Mouse (Mus musculus) forebrain, embryonic 11.5 days (tissue): ENCODE results near the gene Cdsn. TPM values are rescaled to one million over a fixed set of nuclear protein-coding genes. Genes with fewer than 3 reads are reported as not detected.

Experiments
- ATAC-seq: fragments of 200-750 bp; cut with Nextera tagmentation; replicated peaks from 2 replicates; pipeline ENCODE4 v1.8.0; 2017; ENCODE audit warnings: moderate TSS enrichment; ENCODE audit not compliant: low FRiP score
- DNase-seq: peaks from one replicate; pipeline ENCODE4 v3.0.0-alpha.2; 2017; ENCODE audit warnings: low spot score
- H3K27ac ChIP-seq: fragments of 300-500 bp; sonication (generic); 2 replicates; pipeline ENCODE4 v1.5.1; 2014; ENCODE audit warnings: low read depth, low read length
- H3K27me3 ChIP-seq: fragments of 300-500 bp; sonication (generic); 2 replicates; pipeline ENCODE4 v1.6.1; 2014; ENCODE audit warnings: mild to moderate bottlenecking, low read length, mixed read lengths; ENCODE audit not compliant: control insufficient read depth, insufficient read depth
- H3K36me3 ChIP-seq: fragments of 300-500 bp; sonication (generic); 2 replicates; pipeline ENCODE4 v1.6.1; 2014; ENCODE audit warnings: mild to moderate bottlenecking, low read length, moderate library complexity, mixed read lengths; ENCODE audit not compliant: control insufficient read depth, insufficient read depth
- H3K4me1 ChIP-seq: fragments of 300-500 bp; sonication (generic); replicated peaks from 2 replicates; pipeline ENCODE4 v1.6.1; 2014; ENCODE audit warnings: low read length, mixed read lengths; ENCODE audit not compliant: control insufficient read depth, insufficient read depth
- H3K4me2 ChIP-seq: fragments of 300-500 bp; sonication (generic); 2 replicates; pipeline ENCODE4 v1.6.1; 2014; ENCODE audit warnings: low read depth, mild to moderate bottlenecking, low read length, moderate library complexity, mixed read lengths; ENCODE audit not compliant: severe bottlenecking
- H3K4me3 ChIP-seq: fragments of 300-500 bp; sonication (generic); 2 replicates; pipeline ENCODE4 v1.5.1; 2014; ENCODE audit warnings: low read depth, low read length
- H3K9ac ChIP-seq: fragments of 300-500 bp; sonication (generic); 2 replicates; pipeline ENCODE4 v1.6.1; 2014; ENCODE audit warnings: low read length
- H3K9me3 ChIP-seq: fragments of 300-500 bp; sonication (generic); 2 replicates; pipeline ENCODE4 v1.6.1; 2016; ENCODE audit warnings: low read length, mixed read lengths; ENCODE audit not compliant: control insufficient read depth
- WGBS: fragments of 180-500 bp; shearing (Covaris S2); extraction: QIAGEN DNeasy Blood & Tissue Kit; methylation state at CpG from one replicate; pipeline ENCODE4 v1.1.7; 2014; 5-methylcytosine and 5-hydroxymethylcytosine counted together
- polyA plus RNA-seq: library from polyadenylated mRNA; unstranded; fragments of >200 nt; fragmentation: Nextera tagmentation; extraction: Ambion mirVana; gene quantifications from 2 replicates; pipeline ENCODE4 v1.2.1, GENCODE M21; 2014

The Cdsn gene
- not detected in 2 replicates for polyA plus RNA-seq

DNA sequence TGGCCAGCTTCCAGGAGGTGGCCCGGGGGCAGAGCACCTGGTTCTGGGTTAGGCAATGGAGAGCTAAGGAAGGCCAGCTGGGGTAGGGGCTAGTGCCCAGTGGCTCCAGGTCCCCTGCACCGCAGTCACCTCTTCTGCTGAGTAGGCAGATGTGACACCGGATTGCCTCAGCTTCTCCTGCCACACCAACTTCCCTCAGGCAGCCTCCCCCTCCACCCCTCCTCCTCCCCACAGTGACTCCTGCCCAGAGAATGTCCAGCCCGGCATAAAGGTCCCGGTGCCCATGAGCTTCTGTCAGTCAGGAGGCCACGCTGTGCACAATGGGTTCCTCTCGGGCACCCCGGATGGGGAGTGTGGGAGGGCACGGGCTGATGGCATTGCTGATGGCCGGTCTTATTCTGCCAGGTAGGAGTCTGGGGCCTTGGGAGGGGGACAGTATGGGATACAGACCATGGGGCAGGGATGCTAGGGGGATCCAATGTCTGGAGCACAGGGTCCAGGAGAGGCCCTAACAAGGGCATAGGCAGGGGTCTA, at the start of gene Cdsn:
Gene Cdsn, plus strand, starts transcription at position 248 of the 534 bp plus-strand sequence.
- 78% methylated on average over 8 of the region's 10 CpGs for WGBS
- no peak within 1 kb of the TSS for H3K27ac ChIP-seq
- ATAC-seq = no peak

DNA sequence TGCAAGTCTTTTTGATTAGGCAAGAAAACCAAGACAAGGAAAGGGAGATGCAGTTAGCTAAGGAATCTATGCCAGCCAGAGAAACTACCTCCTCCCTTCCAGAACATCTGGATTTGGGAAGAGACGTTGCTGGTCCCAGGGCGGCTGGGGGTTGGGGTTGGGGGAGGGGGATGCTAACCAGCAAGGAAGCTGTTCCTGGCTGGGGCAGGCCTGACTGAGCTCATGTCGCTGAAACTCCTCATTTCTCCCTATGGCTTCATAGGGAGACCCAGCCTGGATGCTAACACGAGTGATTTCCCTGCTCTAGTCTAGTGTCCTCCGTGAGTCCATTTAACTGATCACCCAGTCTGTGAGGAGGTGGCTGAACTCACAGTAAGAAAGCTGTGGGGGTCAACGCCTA, 49.7 kb upstream of the Cdsn start:
- peaks cover 19% of the 10 kb centered on the region for H3K27me3 ChIP-seq
- ATAC-seq = no peak
- H3K4me3 ChIP-seq = no peak overlapping the region
- H3K4me2 ChIP-seq = no peak overlapping the region
- no peak overlapping the region for H3K9ac ChIP-seq
- H3K9me3 ChIP-seq = no peaks in the 10 kb centered on the region
- no peak for DNase-seq
- WGBS = 2% methylated on average over 6 of the region's 6 CpGs
- H3K36me3 ChIP-seq = no peaks in the 10 kb centered on the region
- H3K27ac ChIP-seq = no peak overlapping the region
- H3K4me1 ChIP-seq = no peaks in the 10 kb centered on the region; the same call in 1 of the 2 replicates

More for the DNA sequence above, at the start of gene Cdsn:
- H3K9ac ChIP-seq = no peak within 1 kb of the TSS
- no peak within 1 kb of the TSS for H3K4me3 ChIP-seq
- H3K36me3 ChIP-seq = no peaks in the 10 kb centered on the region
- no peak within 1 kb of the TSS for H3K4me2 ChIP-seq
- no peaks in the 10 kb centered on the region for H3K27me3 ChIP-seq
- no peaks in the 10 kb centered on the region for H3K4me1 ChIP-seq
- no peak for DNase-seq
- no peaks in the 10 kb centered on the region for H3K9me3 ChIP-seq

- no peak overlapping the region for H3K27ac ChIP-seq
- no peak overlapping the region for H3K4me2 ChIP-seq
- no peak overlapping the region for H3K9ac ChIP-seq
- H3K4me3 ChIP-seq = no peak overlapping the region
- no peaks in the 10 kb centered on the region for H3K9me3 ChIP-seq
- no peaks in the 10 kb centered on the region; the same call in 1 of the 2 replicates for H3K4me1 ChIP-seq
- ATAC-seq (no peak), DNase-seq (no peak)
- peaks cover 23% of the 10 kb centered on the region for H3K27me3 ChIP-seq
- H3K36me3 ChIP-seq = no peaks in the 10 kb centered on the region
- 35% methylated on average over 5 of the region's 5 CpGs for WGBS
Measured at GRCm38 (mm10) chr17:35502762-35503161, 49.2 kb upstream of the Cdsn start.

GRCm38 (mm10) chr17:35503849-35504248, 48.1 kb upstream of the Cdsn start:
- H3K9ac ChIP-seq = no peak overlapping the region

GRCm38 (mm10) chr17:35504628-35505481, 47.1 kb upstream of the Cdsn start:
- Histone ChIP-seq H3K4me2 (no peak overlapping the region), H3K4me1 (no peaks in the 10 kb centered on the region; the same call in 1 of the 2 replicates), H3K36me3 (no peaks in the 10 kb centered on the region), H3K9ac (no peak overlapping the region), H3K4me3 (no peak overlapping the region), H3K27me3 (peaks cover 25% of the 10 kb centered on the region), H3K9me3 (no peaks in the 10 kb centered on the region), H3K27ac (no peak overlapping the region)
- WGBS = 15% methylated on average over 8 of the region's 8 CpGs
- DNase-seq (no peak), ATAC-seq (no peak)

More at GRCm38 (mm10) chr17:35503849-35504248, 48.1 kb upstream of the Cdsn start:
- WGBS = 20% methylated on average over 5 of the region's 5 CpGs
- Histone ChIP-seq H3K9me3 (no peaks in the 10 kb centered on the region), H3K4me2 (no peak overlapping the region), H3K4me1 (no peaks in the 10 kb centered on the region; the same call in 1 of the 2 replicates), H3K27ac (no peak overlapping the region), H3K36me3 (no peaks in the 10 kb centered on the region), H3K4me3 (no peak overlapping the region), H3K27me3 (peaks cover 24% of the 10 kb centered on the region)
- DNase-seq (no peak), ATAC-seq (no peak)

- DNase-seq = no peak
- Histone ChIP-seq H3K4me2 (no peak within 1 kb of the TSS), H3K27ac (no peak within 1 kb of the TSS), H3K9ac (no peak within 1 kb of the TSS), H3K9me3 (no peaks in the 10 kb centered on the region), H3K4me3 (no peak within 1 kb of the TSS), H3K27me3 (peaks cover 25% of the 10 kb centered on the region), H3K36me3 (no peaks in the 10 kb centered on the region), H3K4me1 (no peaks in the 10 kb centered on the region; the same call in 1 of the 2 replicates)
- ATAC-seq = no peak
- 22% methylated on average over 12 of the region's 13 CpGs for WGBS
Measured at GRCm38 (mm10) chr17:35505776-35506175, 46.2 kb upstream of the Cdsn start, which contains the start of gene Pou5f1. Gene Pou5f1, plus strand, starts transcription at chr17:35506018.

DNA sequence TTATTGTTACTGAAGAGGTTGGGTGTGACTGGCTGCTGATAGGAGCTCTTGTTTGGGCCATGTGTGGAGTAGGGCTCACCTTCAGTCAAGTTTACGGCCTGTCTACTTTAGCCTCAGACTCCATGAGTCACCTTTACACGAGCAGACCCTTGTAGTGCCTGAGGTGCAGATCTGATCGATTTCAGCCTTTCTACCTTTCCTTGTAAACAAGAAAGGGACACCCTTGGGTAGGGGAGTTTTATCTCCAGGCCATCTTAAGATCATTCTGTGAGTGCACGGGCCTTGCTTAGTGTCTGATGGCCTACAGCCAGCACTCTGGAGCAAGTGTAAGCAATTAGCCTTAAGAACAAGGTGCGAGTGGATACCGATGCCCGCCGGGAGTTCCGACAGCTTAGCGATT, 45.0 kb upstream of the Cdsn start:
- no peak for DNase-seq
- WGBS = 7% methylated on average over 10 of the region's 10 CpGs

DNA sequence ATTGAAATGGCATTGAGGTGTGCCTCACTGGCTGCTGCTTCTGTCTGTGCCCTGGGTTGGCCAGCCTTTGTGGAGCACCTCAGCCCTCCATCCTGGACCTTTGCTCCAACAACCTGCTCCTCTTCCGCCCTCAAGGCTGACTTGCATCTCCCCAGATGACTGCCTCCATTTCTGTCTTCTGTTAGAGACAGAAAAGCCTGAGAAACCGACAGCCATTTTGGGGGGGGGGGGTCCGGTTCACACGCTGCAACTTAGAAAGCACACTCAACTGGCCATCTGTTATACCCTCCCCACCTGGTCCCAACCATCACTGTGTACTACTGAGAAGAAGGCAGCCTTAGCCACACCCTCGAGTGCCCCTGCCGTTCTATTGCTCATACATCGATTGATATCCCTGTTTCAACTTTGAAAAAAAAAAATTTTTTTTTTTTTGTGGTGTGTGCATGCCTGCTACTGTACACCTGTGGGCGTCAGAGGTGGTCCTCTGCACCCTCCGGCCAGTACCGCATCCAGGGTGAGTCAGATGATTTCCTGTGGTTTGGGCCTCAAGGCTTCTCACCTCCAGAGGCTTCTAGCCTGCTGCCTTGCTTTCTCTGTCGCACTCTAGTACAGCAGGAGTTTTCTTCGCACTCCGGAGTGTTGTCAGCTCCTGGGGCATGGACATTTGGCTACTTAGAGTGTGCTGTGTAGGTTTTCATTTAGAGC, 44.2 kb upstream of the Cdsn start:
- Histone ChIP-seq H3K27me3 (peaks cover 25% of the 10 kb centered on the region), H3K4me3 (no peak overlapping the region), H3K9me3 (no peaks in the 10 kb centered on the region), H3K27ac (no peak overlapping the region), H3K4me1 (no peaks in the 10 kb centered on the region; the same call in 1 of the 2 replicates), H3K9ac (no peak overlapping the region), H3K4me2 (no peak overlapping the region), H3K36me3 (no peaks in the 10 kb centered on the region)
- DNase-seq = no peak
- WGBS = 17% methylated on average over 13 of the region's 13 CpGs
- ATAC-seq = no peak

More for the DNA sequence above, 45.0 kb upstream of the Cdsn start:
- Histone ChIP-seq H3K27ac (no peak overlapping the region), H3K9me3 (no peaks in the 10 kb centered on the region), H3K27me3 (peaks cover 25% of the 10 kb centered on the region), H3K4me2 (no peak overlapping the region), H3K9ac (no peak overlapping the region), H3K4me1 (no peaks in the 10 kb centered on the region; the same call in 1 of the 2 replicates), H3K4me3 (no peak overlapping the region), H3K36me3 (no peaks in the 10 kb centered on the region)
- ATAC-seq = no peak
